Mouse (Mus musculus): ENCODE measurements at regions not wholly inside any gene's neighbourhood (a gene's known extent, or its start where the extent isn't known, plus 50 kb on each side); places are given as distances from the start of the nearest gene placed in this dataset.

GRCm38 (mm10) chrX:10770575-10770974 lies 55.8 kb downstream of the Mid1ip1 start:
- in situ Hi-C loops (cut with MboI; ENCODE audit: unreplicated experiment in 2 of 2) = no loop called here

GRCm38 (mm10) chrX:10775714-10776515 lies 61.1 kb downstream of the Mid1ip1 start:
- in situ Hi-C loops (cut with MboI; ENCODE audit: unreplicated experiment in 2 of 2) = loop anchor here in 1 of 2 experiments (25.0 kb wide), 1 partner anchor 114 kb away; no protein-coding TSS in a partner anchor

GRCm38 (mm10) chrX:10776516-10776818 lies 61.7 kb downstream of the Mid1ip1 start:
- in situ Hi-C loops (cut with MboI; ENCODE audit: unreplicated experiment in 2 of 2) = loop anchor here in 1 of 2 experiments (25.0 kb wide), 1 partner anchor 114 kb away; no protein-coding TSS in a partner anchor

- in situ Hi-C loops (cut with MboI; ENCODE audit: unreplicated experiment in 2 of 2) = loop anchor here in 1 of 2 experiments (25.0 kb wide), 1 partner anchor 116 kb away; no protein-coding TSS in a partner anchor
Observed at GRCm38 (mm10) chrX:10778014-10778413, 63.2 kb downstream of the Mid1ip1 start.

GRCm38 (mm10) chrX:10786359-10786758 lies 71.5 kb downstream of the Mid1ip1 start:
- in situ Hi-C loops (cut with MboI; ENCODE audit: unreplicated experiment in 2 of 2) = loop anchor here (5.0 to 25.0 kb wide), 2 partner anchors 124 to 134 kb away; no protein-coding TSS in a partner anchor

GRCm38 (mm10) chrX:10787057-10787456 lies 72.2 kb downstream of the Mid1ip1 start:
- in situ Hi-C loops (cut with MboI; ENCODE audit: unreplicated experiment in 2 of 2) = loop anchor here (5.0 to 25.0 kb wide), 2 partner anchors 125 to 135 kb away; no protein-coding TSS in a partner anchor

GRCm38 (mm10) chrX:10820313-10820920 lies 105.6 kb downstream of the Mid1ip1 start:
- in situ Hi-C loops (cut with MboI; ENCODE audit: unreplicated experiment in 2 of 2) = no loop called here

GRCm38 (mm10) chrX:10833681-10834080 lies 118.9 kb downstream of the Mid1ip1 start:
- in situ Hi-C loops (cut with MboI; ENCODE audit: unreplicated experiment in 2 of 2) = no loop called here

GRCm38 (mm10) chrX:10857089-10857488 lies 142.3 kb downstream of the Mid1ip1 start:
- in situ Hi-C loops (cut with MboI; ENCODE audit: unreplicated experiment in 2 of 2) = no loop called here

GRCm38 (mm10) chrX:10857668-10858067 lies 142.9 kb downstream of the Mid1ip1 start:
- in situ Hi-C loops (cut with MboI; ENCODE audit: unreplicated experiment in 2 of 2) = no loop called here

GRCm38 (mm10) chrX:10871613-10872012 lies 156.8 kb downstream of the Mid1ip1 start:
- in situ Hi-C loops (cut with MboI; ENCODE audit: unreplicated experiment in 2 of 2) = no loop called here

- in situ Hi-C loops (cut with MboI; ENCODE audit: unreplicated experiment in 2 of 2) = no loop called here
Observed at GRCm38 (mm10) chrX:10877856-10878255, 163.0 kb downstream of the Mid1ip1 start.

- in situ Hi-C loops (cut with MboI; ENCODE audit: unreplicated experiment in 2 of 2) = no loop called here
Observed at GRCm38 (mm10) chrX:10878922-10879321, 164.1 kb downstream of the Mid1ip1 start.

- in situ Hi-C loops (cut with MboI; ENCODE audit: unreplicated experiment in 2 of 2) = no loop called here
Observed at GRCm38 (mm10) chrX:10883729-10884464, 169.1 kb downstream of the Mid1ip1 start.

- in situ Hi-C loops (cut with MboI; ENCODE audit: unreplicated experiment in 2 of 2) = no loop called here
Observed at GRCm38 (mm10) chrX:10892815-10893214, 178.0 kb downstream of the Mid1ip1 start.

GRCm38 (mm10) chrX:10896193-10896955 lies 181.6 kb downstream of the Mid1ip1 start:
- in situ Hi-C loops (cut with MboI; ENCODE audit: unreplicated experiment in 2 of 2) = no loop called here

GRCm38 (mm10) chrX:10902686-10903085 lies 187.9 kb downstream of the Mid1ip1 start:
- in situ Hi-C loops (cut with MboI; ENCODE audit: unreplicated experiment in 2 of 2) = no loop called here

GRCm38 (mm10) chrX:10904072-10904471 lies 189.3 kb downstream of the Mid1ip1 start:
- in situ Hi-C loops (cut with MboI; ENCODE audit: unreplicated experiment in 2 of 2) = no loop called here

- in situ Hi-C loops (cut with MboI; ENCODE audit: unreplicated experiment in 2 of 2) = no loop called here
Observed at GRCm38 (mm10) chrX:10904889-10905288, 190.1 kb downstream of the Mid1ip1 start.
